Mouse (Mus musculus) CH12.LX (cell line): Measurements from ENCODE around the gene I830077J02Rik. TPM values are rescaled to one million over a fixed set of nuclear protein-coding genes. Genes with fewer than 3 reads are reported as not detected.

ENCODE experiments used
- DNase-seq: peaks from one replicate; pipeline ENCODE4 v3.0.0-alpha.2; 2013; ENCODE audit errors: extremely low read depth
- H3K27ac ChIP-seq: 2 replicates; pipeline ENCODE4 v1.5.1; 2012; ENCODE audit warnings: low read depth, mild to moderate bottlenecking, control low read depth, moderate library complexity; ENCODE audit not compliant: insufficient read depth
- H3K27me3 ChIP-seq: replicated peaks from 2 replicates; pipeline ENCODE3; 2012; ENCODE audit warnings: inconsistent platforms
- H3K36me3 ChIP-seq, 2 experiments: replicated peaks in 1 of 2; 2 replicates each; pipeline versions ENCODE3 to v1.6.1; 2012; ENCODE audit warnings: inconsistent platforms in 1 of 2, low read length in 1 of 2, mild to moderate bottlenecking in 1 of 2, mixed read lengths in 1 of 2, moderate library complexity in 1 of 2; ENCODE audit not compliant: control insufficient read depth in 1 of 2, insufficient read depth in 1 of 2
- H3K4me1 ChIP-seq, 2 experiments: 2 replicates each; pipeline ENCODE4 v1.6.1; 2012; ENCODE audit warnings: inconsistent platforms in 1 of 2, moderate library complexity in 1 of 2; ENCODE audit not compliant: insufficient read depth in 2 of 2, control insufficient read depth in 1 of 2
- H3K4me2 ChIP-seq: 2 replicates; pipeline ENCODE4 v1.6.1; 2012; ENCODE audit warnings: low read depth, mild to moderate bottlenecking, control low read depth; ENCODE audit not compliant: poor library complexity, insufficient read depth, severe bottlenecking
- H3K4me3 ChIP-seq, 3 experiments: fragments of 150-350 bp in 1 of 3; sonication (generic) in 1 of 3; replicated peaks in 1 of 3; 2 replicates each; pipeline versions ENCODE3 to v1.5.1; 2011 to 2012; ENCODE audit warnings: low read depth in 2 of 3, low read length in 2 of 3, mild to moderate bottlenecking in 2 of 3, moderate library complexity in 2 of 3, control low read depth in 1 of 3, improper control_type of control experiment in 1 of 3, inconsistent platforms in 1 of 3, mixed read lengths in 1 of 3; ENCODE audit not compliant: poor library complexity in 1 of 3
- H3K79me2 ChIP-seq: replicated peaks from 2 replicates; pipeline ENCODE4 v1.6.1; 2012; ENCODE audit warnings: mild to moderate bottlenecking, moderate library complexity; ENCODE audit not compliant: control insufficient read depth, poor library complexity, insufficient read depth, severe bottlenecking; ENCODE audit errors: extremely low read depth
- H3K9ac ChIP-seq: 2 replicates; pipeline ENCODE4 v1.6.1; 2012; ENCODE audit warnings: low read depth, mild to moderate bottlenecking, control low read depth, moderate library complexity; ENCODE audit not compliant: insufficient read depth
- H3K9me3 ChIP-seq: replicated peaks from 2 replicates; pipeline ENCODE3; 2012; ENCODE audit warnings: low read length, inconsistent platforms, mixed read lengths
- BHLHE40 ChIP-seq: IDR thresholded peaks from 2 replicates; pipeline ENCODE4 v1.6.1; 2011; ENCODE audit warnings: mild to moderate bottlenecking, low read depth, low read length, improper control_type of control experiment
- CHD2 ChIP-seq: IDR thresholded peaks from 2 replicates; pipeline ENCODE4 v1.6.1; 2011; ENCODE audit warnings: low read length, improper control_type of control experiment
- E2F4 ChIP-seq: IDR thresholded peaks from 2 replicates; pipeline ENCODE4 v1.6.1; 2011; ENCODE audit warnings: low read depth, low read length, improper control_type of control experiment; ENCODE audit not compliant: insufficient replicate concordance
- ELF1 ChIP-seq: IDR thresholded peaks from 2 replicates; pipeline ENCODE4 v1.6.1; 2014; ENCODE audit warnings: low read depth, mild to moderate bottlenecking, inconsistent platforms, low read length, improper control_type of control experiment
- EP300 ChIP-seq: IDR thresholded peaks from 2 replicates; pipeline ENCODE4 v1.6.1; 2011; ENCODE audit warnings: low read length, improper control_type of control experiment
- HCFC1 ChIP-seq: IDR thresholded peaks from 2 replicates; pipeline ENCODE4 v1.6.1; 2012; ENCODE audit warnings: low read depth, mild to moderate bottlenecking, inconsistent platforms, low read length, improper control_type of control experiment
- JUN ChIP-seq: IDR thresholded peaks from 2 replicates; pipeline ENCODE4 v1.6.1; 2011; ENCODE audit warnings: low read depth, mild to moderate bottlenecking, low read length, improper control_type of control experiment, moderate library complexity; ENCODE audit not compliant: insufficient read depth
- KAT2A ChIP-seq: IDR thresholded peaks from 2 replicates; pipeline ENCODE4 v1.6.1; 2012; ENCODE audit warnings: low read length, improper control_type of control experiment, inconsistent platforms; ENCODE audit not compliant: insufficient replicate concordance
- MAFK ChIP-seq: IDR thresholded peaks from 2 replicates; pipeline ENCODE4 v1.6.1; 2011; ENCODE audit warnings: low read length, improper control_type of control experiment; ENCODE audit not compliant: insufficient replicate concordance
- MAX ChIP-seq: IDR thresholded peaks from 2 replicates; pipeline ENCODE4 v1.6.1; 2011; ENCODE audit warnings: low read length, improper control_type of control experiment
- MXI1 ChIP-seq: IDR thresholded peaks from 2 replicates; pipeline ENCODE4 v1.6.1; 2011; ENCODE audit warnings: mild to moderate bottlenecking, low read depth, low read length, improper control_type of control experiment
- MYC ChIP-seq: IDR thresholded peaks from 2 replicates; pipeline ENCODE4 v1.6.1; 2011; ENCODE audit warnings: low read depth, mild to moderate bottlenecking, improper control_type of control experiment, low read length
- NELFE ChIP-seq: IDR thresholded peaks from 2 replicates; pipeline ENCODE4 v1.6.1; 2011; ENCODE audit warnings: low read depth, low read length, improper control_type of control experiment
- NRF1 ChIP-seq: IDR thresholded peaks from 2 replicates; pipeline ENCODE4 v1.6.1; 2014; ENCODE audit warnings: low read depth, mild to moderate bottlenecking, inconsistent platforms, low read length, improper control_type of control experiment, moderate library complexity
- PAX5 ChIP-seq: IDR thresholded peaks from 2 replicates; pipeline ENCODE4 v1.6.1; 2012; ENCODE audit warnings: low read length, inconsistent platforms, mixed read lengths
- POLR2A ChIP-seq: IDR thresholded peaks from 2 replicates; pipeline ENCODE4 v1.6.1; 2011; ENCODE audit warnings: low read depth, mild to moderate bottlenecking, improper control_type of control experiment, low read length
- RCOR1 ChIP-seq: conservative IDR thresholded peaks from 2 replicates; pipeline ENCODE4 v1.6.1; 2012; ENCODE audit warnings: low read depth, mild to moderate bottlenecking, inconsistent platforms, low read length, improper control_type of control experiment
- SIN3A ChIP-seq: IDR thresholded peaks from 2 replicates; pipeline ENCODE4 v1.6.1; 2012; ENCODE audit warnings: low read length, improper control_type of control experiment, inconsistent platforms
- SMC3 ChIP-seq: IDR thresholded peaks from 2 replicates; pipeline ENCODE4 v1.6.1; 2011; ENCODE audit warnings: low read depth, low read length, improper control_type of control experiment
- UBTF ChIP-seq: IDR thresholded peaks from 2 replicates; pipeline ENCODE4 v1.6.1; 2012; ENCODE audit warnings: low read depth, mild to moderate bottlenecking, inconsistent platforms, low read length, improper control_type of control experiment, moderate library complexity
- USF2 ChIP-seq: conservative IDR thresholded peaks from 2 replicates; pipeline ENCODE4 v1.6.1; 2011; ENCODE audit warnings: low read depth, low read length, improper control_type of control experiment
- ZMIZ1 ChIP-seq: IDR thresholded peaks from 2 replicates; pipeline ENCODE4 v1.6.1; 2012; ENCODE audit warnings: low read depth, mild to moderate bottlenecking, inconsistent platforms, low read length, improper control_type of control experiment
- ZNF384 ChIP-seq: IDR thresholded peaks from 2 replicates; pipeline ENCODE4 v1.6.1; 2012; ENCODE audit warnings: low read depth, low read length, improper control_type of control experiment, inconsistent platforms
- dilution Hi-C: fragments of 300-500 bp; cut with MboI; formaldehyde crosslinking; loops from 2 replicates; pipeline ENCODE4 v1.14.3; 2020; ENCODE audit warnings: low sequenced_read_pairs; ENCODE audit not compliant: extremely low pct_unique_long_range_greater_than_20kb, extremely low pct_ligation_motif_present
- in situ Hi-C: fragments of 300-500 bp; cut with MboI; formaldehyde crosslinking; loops from 3 replicates; pipeline ENCODE4 v1.14.3; 2019; ENCODE audit warnings: low sequenced_read_pairs, low pct_ligation_motif_present, low pct_unique_long_range_greater_than_20kb, mixed read lengths
- polyA plus RNA-seq: library from polyadenylated mRNA; unstranded; fragments of >175 nt; gene quantifications from 2 replicates; pipeline ENCODE4 v1.2.1, GENCODE M21; 2012; ENCODE audit warnings: low read depth; ENCODE audit not compliant: insufficient read length
- total RNA-seq, 2 experiments: library from RNA; depleted of rRNA; stranded (reverse); fragments of 300-350 nt in 1 of 2; fragments of >200 nt in 1 of 2; gene quantifications; 2 replicates each; pipeline ENCODE4 v1.2.3; 2012 to 2014

The I830077J02Rik gene
- total and polyA plus RNA-seq, 3 experiments: 1.3 to 10.2 (median 2.9) TPM

DNA sequence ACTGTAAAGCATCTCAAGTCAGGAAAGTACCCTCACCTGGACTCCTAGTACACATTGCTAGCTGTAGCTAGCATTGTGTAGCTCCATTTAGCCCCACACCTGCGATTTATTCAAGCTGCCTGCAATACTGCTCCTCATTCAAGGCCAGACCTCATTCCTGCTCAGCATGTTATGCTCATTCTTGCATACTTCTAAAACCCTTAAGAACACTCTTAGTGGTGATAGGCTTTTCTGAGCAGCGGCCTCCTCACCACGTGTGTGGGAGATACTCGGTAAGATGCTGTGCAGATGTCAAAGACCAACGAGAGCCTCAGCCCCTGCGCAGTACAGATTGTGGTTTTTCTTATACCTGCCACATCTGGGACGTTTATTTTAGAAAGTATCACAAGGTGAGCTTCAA is 2.6 kb downstream of the I830077J02Rik start (continued):
- no peak for TF ChIP-seq UBTF

DNA sequence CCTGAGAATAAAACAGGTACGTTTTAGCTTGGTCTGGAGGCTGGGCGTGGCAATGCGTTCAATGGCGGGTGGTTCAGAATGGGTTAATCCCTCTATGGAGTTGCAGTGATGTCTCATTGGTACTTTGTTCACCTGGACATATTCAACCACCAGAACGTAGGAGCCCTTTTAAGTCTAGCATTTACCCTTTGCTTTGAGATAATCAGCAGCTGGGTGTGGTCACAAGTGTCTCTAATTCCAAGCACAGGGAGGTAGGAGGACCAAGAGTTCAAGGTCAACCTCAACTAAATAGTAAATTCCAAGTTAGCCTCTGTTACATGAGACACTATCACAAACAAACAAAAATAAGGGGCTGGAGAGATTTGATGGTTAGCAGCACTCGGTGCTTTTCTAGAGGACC is 3.7 kb downstream of the I830077J02Rik start:
- no peak for TF ChIP-seq NRF1
- no peak for TF ChIP-seq POLR2A
- Histone ChIP-seq H3K4me3 (no peak overlapping the region), H3K4me2 (no peak overlapping the region), H3K9ac (no peak overlapping the region), H3K36me3 (peaks cover 0 to 29% of the 10 kb centered on the region in 2 experiments), H3K27ac (no peak overlapping the region), H3K9me3 (no peaks in the 10 kb centered on the region), H3K27me3 (no peaks in the 10 kb centered on the region), H3K4me1 (peaks cover 15 to 50% of the 10 kb centered on the region in 2 experiments), H3K79me2 (no peaks in the 10 kb centered on the region)
- dilution Hi-C loops: no loop called here
- in situ Hi-C loops: no loop called here
- no peak for DNase-seq

DNA sequence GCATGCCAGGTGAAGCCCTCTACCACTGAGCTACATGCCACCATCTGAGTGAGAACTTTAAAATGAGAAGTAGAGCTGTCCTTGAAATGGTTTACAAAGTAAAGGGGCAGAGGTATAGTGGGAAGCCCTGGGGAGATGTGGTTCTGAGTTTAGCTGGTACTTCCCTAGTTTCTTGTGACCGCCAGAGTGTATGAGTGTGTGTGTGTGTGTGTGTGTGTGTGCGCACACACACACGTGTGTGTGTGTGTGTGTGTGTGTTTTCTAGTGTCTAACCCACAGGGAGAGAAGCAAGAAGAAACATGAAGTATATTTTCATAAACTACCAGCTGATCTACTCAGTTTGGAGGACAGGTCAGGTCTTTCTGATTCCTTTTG is 4.3 kb downstream of the I830077J02Rik start:
- Histone ChIP-seq H3K4me1 (peaks cover 15 to 51% of the 10 kb centered on the region in 2 experiments), H3K9ac (no peak overlapping the region), H3K36me3 (peaks cover 0 to 29% of the 10 kb centered on the region in 2 experiments), H3K4me3 (no peak overlapping the region), H3K9me3 (no peaks in the 10 kb centered on the region), H3K4me2 (no peak overlapping the region), H3K27me3 (no peaks in the 10 kb centered on the region), H3K27ac (no peak overlapping the region), H3K79me2 (no peaks in the 10 kb centered on the region)
- no peak for DNase-seq
- dilution Hi-C loops: no loop called here
- in situ Hi-C loops: no loop called here
- TF ChIP-seq MXI1 (0 out of 2 replicates have a peak, but pooled peaks have one; percentile 31), BHLHE40 (peak; percentile 70), PAX5 (no peak), KAT2A (0 out of 2 replicates have a peak, but pooled peaks have one; percentile 27), ZNF384 (no peak), EP300 (peak; percentile 26; the same call in 1 of the 2 replicates), E2F4 (no peak), MAX (0 out of 2 replicates have a peak, but pooled peaks have one; percentile 26)

DNA sequence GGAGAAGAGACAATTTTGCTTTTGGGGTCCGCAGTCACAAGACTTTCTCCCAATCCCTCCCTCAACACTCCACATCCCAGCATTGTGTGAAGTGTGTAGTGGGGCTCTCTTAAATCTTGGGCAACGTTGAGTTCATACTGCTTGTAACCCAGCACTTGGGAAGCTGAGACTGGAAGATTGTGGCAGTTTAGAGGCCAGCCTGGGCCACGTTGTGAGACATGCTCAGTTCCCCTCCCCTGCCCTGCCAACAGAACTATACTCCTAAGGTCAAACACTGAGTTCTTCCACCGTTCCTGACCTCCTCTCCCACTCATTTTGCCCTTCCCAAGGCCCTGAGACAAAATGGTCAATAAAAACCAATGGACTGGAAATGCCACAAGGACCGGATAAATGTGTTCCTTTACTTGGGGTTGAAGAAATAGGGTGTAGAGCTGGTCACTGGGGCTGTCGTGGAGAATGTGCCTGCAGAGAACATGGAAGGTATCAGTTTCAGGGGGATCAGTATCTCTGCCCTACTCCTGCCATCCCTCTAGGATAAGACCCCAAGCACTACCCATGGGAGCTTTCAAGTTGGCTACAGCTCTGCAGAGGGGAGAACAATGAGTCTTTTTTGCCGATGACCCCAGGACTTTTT is 4.8 kb downstream of the I830077J02Rik start:
- Histone ChIP-seq H3K4me2 (no peak overlapping the region), H3K4me1 (peaks cover 15 to 54% of the 10 kb centered on the region in 2 experiments), H3K36me3 (peaks cover 0 to 29% of the 10 kb centered on the region in 2 experiments), H3K4me3 (no peak overlapping the region), H3K27me3 (no peaks in the 10 kb centered on the region), H3K9ac (no peak overlapping the region), H3K79me2 (no peaks in the 10 kb centered on the region), H3K27ac (no peak overlapping the region), H3K9me3 (no peaks in the 10 kb centered on the region)
- dilution Hi-C loops (no loop called here), in situ Hi-C loops (no loop called here)
- DNase-seq: no peak
- no peak for TF ChIP-seq ELF1
- TF ChIP-seq ZMIZ1: no peak
- TF ChIP-seq SMC3: no peak
- no peak for TF ChIP-seq HCFC1
- TF ChIP-seq KAT2A: no peak
- TF ChIP-seq NELFE: no peak
- no peak for TF ChIP-seq JUN
- TF ChIP-seq MYC: no peak
- TF ChIP-seq RCOR1: no peak
- TF ChIP-seq USF2: no peak
- no peak for TF ChIP-seq CHD2
- TF ChIP-seq ZNF384: no peak
- TF ChIP-seq SIN3A: no peak
- no peak for TF ChIP-seq NRF1
- TF ChIP-seq MAFK: no peak
